Mouse (Mus musculus): ENCODE measurements around the gene Fbln2.

DNA sequence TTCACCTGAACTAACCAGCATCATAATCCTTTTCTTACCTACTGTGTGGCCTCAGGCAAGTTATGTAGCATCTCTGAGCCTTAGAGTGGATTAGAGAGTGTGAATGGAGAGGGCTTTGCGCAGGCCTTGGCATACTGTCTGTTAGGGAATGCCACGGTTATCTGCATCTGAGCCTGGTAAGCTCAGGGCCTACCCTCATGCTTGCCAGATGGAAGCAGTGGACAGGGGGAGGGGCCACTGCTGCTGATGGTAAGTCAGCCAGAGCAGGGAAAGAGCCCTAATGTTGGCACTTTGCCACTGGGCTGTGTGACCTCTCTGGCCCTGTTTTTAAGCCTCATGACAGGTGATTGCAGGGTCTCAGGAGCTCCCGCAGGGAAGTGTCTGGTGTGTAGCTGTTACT lies 87.8 kb downstream of the Fbln2 start:
- TF ChIP-seq CTCF (conservative IDR thresholded peaks at IDR 0.05; ENCODE audit: insufficient read depth, insufficient read length, low read depth, low read length) (no peak), POLR2A (IDR thresholded peaks at IDR 0.05; ENCODE audit: low read depth, low read length) (no peak)
